Mouse (Mus musculus) ES-Bruce4 (cell line): Measurements from ENCODE around the gene Zfp280c. TPM values are rescaled to one million over a fixed set of nuclear protein-coding genes. Genes with fewer than 3 reads are reported as not detected.

Experiments used
- H3K27ac ChIP-seq: 2 replicates; pipeline ENCODE4 v1.5.1; 2012; ENCODE audit warnings: low read length, inconsistent platforms; ENCODE audit not compliant: insufficient read depth
- H3K27me3 ChIP-seq: 2 replicates; pipeline ENCODE4 v1.6.1; 2012; ENCODE audit warnings: mild to moderate bottlenecking, low read length, inconsistent platforms; ENCODE audit not compliant: control insufficient read depth, poor library complexity, insufficient read depth, severe bottlenecking
- H3K36me3 ChIP-seq: 2 replicates; pipeline ENCODE4 v1.6.1; 2012; ENCODE audit warnings: inconsistent platforms, mild to moderate bottlenecking, low read length, moderate library complexity; ENCODE audit not compliant: control insufficient read depth, poor library complexity, insufficient read depth, severe bottlenecking
- H3K4me1 ChIP-seq: one replicate; pipeline ENCODE4 v1.8.1; 2011; ENCODE audit warnings: low read length; ENCODE audit not compliant: control insufficient read depth, insufficient read depth
- H3K4me3 ChIP-seq: 2 replicates; pipeline ENCODE4 v1.5.1; 2011; ENCODE audit warnings: low read depth, mild to moderate bottlenecking, low read length
- H3K9ac ChIP-seq: 2 replicates; pipeline ENCODE4 v1.6.1; 2012; ENCODE audit warnings: low read depth, mild to moderate bottlenecking, inconsistent platforms; ENCODE audit not compliant: poor library complexity, severe bottlenecking
- H3K9me3 ChIP-seq: replicated peaks from 2 replicates; pipeline ENCODE4 v1.6.1; 2012; ENCODE audit warnings: mild to moderate bottlenecking, low read length, inconsistent platforms; ENCODE audit not compliant: control insufficient read depth, poor library complexity, insufficient read depth, severe bottlenecking
- CTCF ChIP-seq: IDR thresholded peaks from one replicate; pipeline ENCODE4 v1.8.1; 2011; ENCODE audit warnings: low read depth, low read length
- EP300 ChIP-seq: IDR thresholded peaks from 2 replicates; pipeline ENCODE4 v1.6.1; 2011; ENCODE audit warnings: low read depth, low read length; ENCODE audit not compliant: insufficient read depth
- POLR2A ChIP-seq: IDR thresholded peaks from one replicate; pipeline ENCODE4 v1.8.1; 2011; ENCODE audit warnings: low read length; ENCODE audit not compliant: insufficient read depth
- polyA plus RNA-seq: library from polyadenylated mRNA; stranded (reverse); fragments of >200 nt; gene quantifications from 2 replicates; pipeline ENCODE4 v1.2.4, GENCODE M21; 2011; ENCODE audit warnings: low read depth; ENCODE audit not compliant: missing spikeins, insufficient read depth, insufficient read length

Zfp280c gene
- 40.8 and 47.4 TPM in 2 replicates for polyA plus RNA-seq

DNA sequence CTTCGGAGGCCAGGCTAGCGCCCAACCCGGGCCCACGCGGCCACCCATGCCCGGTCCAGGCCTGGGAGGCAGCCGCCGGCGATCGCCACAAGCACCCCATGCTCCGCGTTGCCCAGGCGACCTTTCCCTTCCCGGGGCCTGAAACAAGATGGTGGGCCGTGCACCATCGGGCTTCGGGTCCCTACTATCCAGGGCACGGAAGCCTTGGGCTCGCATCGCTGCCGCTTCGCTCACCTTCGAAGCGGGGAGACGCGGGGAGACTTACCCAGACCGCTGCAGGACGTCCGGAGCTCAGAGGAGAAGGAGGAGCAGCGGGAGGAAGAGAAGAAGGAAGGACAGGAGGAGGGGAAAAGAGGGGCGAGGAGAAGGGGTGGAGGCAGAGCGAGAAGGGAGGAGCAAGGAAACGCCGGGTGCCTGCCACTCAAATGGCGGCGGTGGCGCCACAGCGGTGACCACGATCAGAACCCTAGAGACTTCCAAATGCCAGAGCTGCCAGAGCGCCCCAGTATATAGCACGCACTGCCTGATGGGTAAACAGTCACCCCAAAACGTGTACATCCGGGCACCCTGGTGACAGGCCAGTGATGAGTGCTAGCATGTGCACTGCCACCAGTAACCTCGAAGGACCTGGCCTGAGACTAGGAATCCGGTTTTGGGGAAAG lies at the start of gene Zfp280c:
Zfp280c (minus strand) TSS at position 406 of the 662 bp plus-strand sequence.
- no peaks in the 10 kb centered on the region for H3K27me3 ChIP-seq
- H3K4me3 ChIP-seq: peak within 1 kb of the TSS; percentile 90
- H3K9ac ChIP-seq: peak within 1 kb of the TSS; percentile 89
- TF ChIP-seq CTCF (no peak), EP300 (no peak), POLR2A (no peak)
- H3K36me3 ChIP-seq: peaks cover 10% of the 10 kb centered on the region
- no peaks in the 10 kb centered on the region for H3K9me3 ChIP-seq
- 0 out of 2 replicates have a peak within 1 kb of the TSS, but pooled peaks have one; percentile 31 for H3K27ac ChIP-seq
- H3K4me1 ChIP-seq: no peaks in the 10 kb centered on the region

DNA sequence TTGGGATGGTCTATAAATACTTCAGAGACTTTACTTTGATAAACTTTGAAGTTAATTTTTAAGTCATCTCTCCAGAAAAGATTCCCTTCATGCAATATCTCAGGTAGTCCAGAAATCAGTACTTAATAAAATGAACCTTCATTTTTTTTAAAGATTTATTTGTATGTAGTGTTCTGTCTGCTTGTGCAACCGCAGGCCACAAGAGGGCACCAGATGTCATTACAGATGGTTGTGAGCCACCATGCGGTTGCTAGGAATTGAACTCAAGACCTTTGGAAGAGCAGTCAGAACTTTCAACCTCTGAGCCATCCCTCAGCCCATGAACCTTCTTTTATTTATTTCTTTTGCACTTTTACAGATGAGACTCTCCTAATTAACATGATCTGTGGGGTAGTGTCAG lies 42.7 kb upstream of the Zfp280c start:
- H3K9me3 ChIP-seq: no peaks in the 10 kb centered on the region
- no peaks in the 10 kb centered on the region for H3K36me3 ChIP-seq
- TF ChIP-seq CTCF: peak; percentile 37
- TF ChIP-seq POLR2A: no peak
- no peaks in the 10 kb centered on the region for H3K4me1 ChIP-seq
- no peak overlapping the region for H3K4me3 ChIP-seq
- H3K27ac ChIP-seq: no peak overlapping the region
- H3K27me3 ChIP-seq: no peaks in the 10 kb centered on the region
- H3K9ac ChIP-seq: no peak overlapping the region

DNA sequence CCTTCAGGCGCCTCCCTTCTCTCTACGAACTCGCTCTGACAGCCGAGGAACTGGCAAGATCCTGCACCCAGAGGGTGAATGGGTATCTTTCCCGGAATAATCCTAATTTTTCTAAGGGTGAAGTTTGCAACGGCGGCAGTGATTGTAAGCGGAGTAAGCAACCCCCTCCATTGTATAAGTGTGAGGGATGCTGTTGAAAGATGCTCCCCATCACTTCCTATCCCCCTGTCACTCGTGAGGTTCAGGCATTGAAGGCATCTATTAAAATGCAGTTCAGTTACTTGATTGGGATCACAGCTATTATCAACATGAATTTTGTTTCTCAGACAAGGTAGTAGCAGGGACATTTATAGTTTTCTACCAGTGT lies 29.7 kb upstream of the Zfp280c start:
- Histone ChIP-seq H3K9ac (peak overlapping the region; percentile 23), H3K4me3 (peak overlapping the region; percentile 82), H3K27ac (no peak overlapping the region), H3K9me3 (no peaks in the 10 kb centered on the region), H3K27me3 (no peaks in the 10 kb centered on the region), H3K36me3 (no peaks in the 10 kb centered on the region), H3K4me1 (no peaks in the 10 kb centered on the region)
- no peak for TF ChIP-seq CTCF
- TF ChIP-seq EP300: no peak
- TF ChIP-seq POLR2A: no peak

DNA sequence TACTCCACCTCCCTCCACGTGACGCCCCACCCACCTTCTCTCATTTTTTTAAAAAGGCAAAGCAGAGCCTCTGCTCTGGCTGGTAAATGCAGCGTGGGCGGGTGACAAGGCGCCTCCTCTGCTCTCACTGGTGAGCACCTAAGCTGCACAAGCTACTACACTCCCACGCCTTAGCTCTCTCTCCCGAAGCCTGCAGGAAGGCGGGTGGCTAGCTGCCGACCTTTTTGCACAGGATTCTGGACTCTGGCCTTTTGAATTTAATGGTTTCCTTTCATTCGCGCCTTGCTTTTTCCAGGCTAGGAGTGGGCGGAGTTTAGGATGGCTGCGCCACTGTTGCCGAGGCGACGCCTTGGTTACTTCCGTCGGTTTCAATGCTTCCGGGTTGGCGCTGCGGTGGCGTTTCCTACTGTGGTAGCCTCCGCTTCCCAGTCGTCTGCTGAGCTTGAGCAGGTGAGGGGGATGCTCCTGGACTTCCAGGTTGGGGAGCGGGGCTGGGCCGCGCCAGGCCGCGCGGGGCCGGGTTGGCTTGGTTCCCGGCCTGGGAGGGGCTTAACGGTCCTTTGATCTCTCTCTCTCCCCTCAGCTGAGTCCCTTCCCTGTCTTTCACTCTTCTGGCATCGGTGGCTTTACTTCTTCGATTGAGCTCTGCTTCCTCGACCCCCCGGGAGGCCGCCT lies 29.2 kb upstream of the Zfp280c start, which contains the start of gene Slc25a14:
Slc25a14 (plus strand) TSS at position 35 of the 675 bp plus-strand sequence.
- Histone ChIP-seq H3K9ac (peak within 1 kb of the TSS; percentile 23), H3K27ac (peak within 1 kb of the TSS; percentile 50; the same call in 1 of the 2 replicates), H3K4me3 (peak within 1 kb of the TSS; percentile 82), H3K27me3 (no peaks in the 10 kb centered on the region), H3K36me3 (no peaks in the 10 kb centered on the region), H3K4me1 (no peaks in the 10 kb centered on the region), H3K9me3 (no peaks in the 10 kb centered on the region)
- no peak for TF ChIP-seq CTCF
- no peak for TF ChIP-seq EP300
- TF ChIP-seq POLR2A: no peak

DNA sequence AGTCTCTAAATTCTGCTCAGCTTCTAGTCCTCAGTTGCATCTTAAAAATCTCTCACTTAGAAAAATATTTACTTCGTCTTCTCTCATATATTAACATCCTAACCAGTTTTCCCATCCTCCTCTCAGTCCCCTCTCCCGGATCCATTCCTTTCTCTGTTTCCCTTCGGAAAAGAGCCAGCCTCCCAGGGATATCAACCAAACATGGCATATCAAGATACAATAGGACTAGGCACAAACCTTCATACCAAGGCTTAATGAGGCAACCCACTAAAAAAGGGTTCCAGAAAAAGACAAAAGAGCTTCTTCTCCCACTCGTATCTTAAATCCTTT lies 28.7 kb upstream of the Zfp280c start:
- H3K27me3 ChIP-seq: no peaks in the 10 kb centered on the region
- no peaks in the 10 kb centered on the region for H3K4me1 ChIP-seq
- peak overlapping the region; percentile 23 for H3K9ac ChIP-seq
- no peak for TF ChIP-seq EP300
- TF ChIP-seq POLR2A: no peak
- no peak for TF ChIP-seq CTCF
- peak overlapping the region; percentile 82 for H3K4me3 ChIP-seq
- no peaks in the 10 kb centered on the region for H3K9me3 ChIP-seq
- H3K27ac ChIP-seq: peak overlapping the region; percentile 50; the same call in 1 of the 2 replicates
- H3K36me3 ChIP-seq: no peaks in the 10 kb centered on the region

DNA sequence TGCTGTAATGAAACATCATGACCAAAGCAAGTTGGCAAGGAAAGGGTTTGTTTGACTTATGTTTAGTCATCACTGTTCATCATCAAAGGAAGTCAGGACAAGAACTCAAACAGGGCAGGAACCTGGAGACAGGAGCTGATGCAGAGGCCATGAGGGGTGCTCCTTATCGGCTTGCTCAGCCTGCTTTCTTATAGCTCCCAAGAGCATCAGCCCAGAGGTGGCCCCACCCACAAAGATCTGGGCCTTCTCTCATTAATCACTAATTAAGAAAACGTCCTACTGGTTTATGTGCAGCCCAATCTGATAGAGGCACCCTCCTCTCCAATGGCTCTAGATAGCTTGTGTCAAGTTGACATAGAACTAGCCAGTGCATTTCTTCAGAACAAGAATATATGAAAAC lies 10.6 kb upstream of the Zfp280c start:
- no peak overlapping the region for H3K4me3 ChIP-seq
- H3K9me3 ChIP-seq: no peaks in the 10 kb centered on the region
- TF ChIP-seq POLR2A (no peak), CTCF (no peak), EP300 (no peak)
- no peak overlapping the region for H3K9ac ChIP-seq
- no peaks in the 10 kb centered on the region for H3K27me3 ChIP-seq
- no peaks in the 10 kb centered on the region for H3K4me1 ChIP-seq
- no peak overlapping the region for H3K27ac ChIP-seq
- no peaks in the 10 kb centered on the region for H3K36me3 ChIP-seq
